Mouse (Mus musculus): Measurements from ENCODE around the gene Elf3.

- TF ChIP-seq POLR2A (IDR thresholded peaks at IDR 0.05; ENCODE audit: borderline replicate concordance, control insufficient read depth, low read depth, low read length) (no peak), CTCF (IDR thresholded peaks at IDR 0.05; ENCODE audit: control insufficient read depth, insufficient read depth, low read length) (no peak)
Measured at GRCm38 (mm10) chr1:135237131-135237851, 21.1 kb downstream of the Elf3 start.
